Mouse (Mus musculus) gastrocnemius, postnatal 25 days (tissue): ENCODE measurements around the gene Gm20388. TPM values are rescaled to one million over a fixed set of nuclear protein-coding genes. Genes with fewer than 3 reads are reported as not detected.

Experiments used
- DNase-seq: peaks from one replicate; pipeline ENCODE4 v3.0.0; 2022
- total RNA-seq, 2 experiments: library from RNA; stranded (reverse); gene quantifications; 1 replicate in 1 of 2; 2 replicates in 1 of 2; pipeline ENCODE4 v1.2.3; 2021

Gm20388 gene
- total RNA-seq, 2 experiments from 2014 or later = 6.7 TPM; not detected in 1

DNA sequence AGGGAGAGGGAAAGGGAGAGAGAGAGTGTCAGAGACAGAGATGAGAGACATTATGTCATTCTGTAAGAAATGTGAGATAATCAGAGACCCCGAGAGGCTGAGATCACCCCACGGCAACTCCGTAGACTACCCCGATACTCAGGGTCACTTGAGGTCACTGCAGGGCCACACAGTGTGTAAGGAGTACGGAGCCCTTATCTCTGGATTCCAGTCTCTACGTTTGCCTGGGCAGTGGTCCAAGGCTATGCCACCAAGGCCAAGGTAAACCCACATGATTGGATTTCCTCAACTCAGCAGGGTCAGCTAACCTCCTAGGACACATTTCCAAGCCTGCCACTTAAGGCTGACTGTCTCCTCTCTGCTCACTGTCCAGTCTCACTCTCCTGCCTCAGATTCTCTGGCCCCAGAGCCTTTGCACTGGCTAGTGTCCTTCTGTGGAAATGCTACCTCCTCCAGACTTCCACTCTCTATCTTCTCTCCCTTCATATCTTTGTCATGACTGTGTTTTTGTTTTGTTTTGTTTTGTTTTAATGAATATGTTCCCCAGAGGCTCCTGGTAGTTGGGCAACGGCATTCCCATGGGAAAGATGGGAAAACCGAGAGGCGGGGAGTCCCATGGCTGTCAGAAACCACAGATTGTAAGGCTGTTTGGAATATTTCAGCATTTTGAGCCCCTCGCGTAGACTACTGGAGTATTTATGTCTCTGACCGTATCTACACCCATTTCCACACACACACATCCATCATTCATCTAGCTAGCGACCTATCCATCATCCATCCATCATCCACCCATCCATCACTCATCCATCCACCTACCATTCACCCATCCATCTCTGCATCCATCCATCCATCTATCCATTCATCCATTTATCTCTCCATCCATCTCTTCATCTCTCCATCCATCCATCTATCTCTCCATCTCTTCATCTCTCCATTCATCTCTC lies 2745.7 kb downstream of the Gm20388 start:
- DNase-seq = peak; percentile 43

DNA sequence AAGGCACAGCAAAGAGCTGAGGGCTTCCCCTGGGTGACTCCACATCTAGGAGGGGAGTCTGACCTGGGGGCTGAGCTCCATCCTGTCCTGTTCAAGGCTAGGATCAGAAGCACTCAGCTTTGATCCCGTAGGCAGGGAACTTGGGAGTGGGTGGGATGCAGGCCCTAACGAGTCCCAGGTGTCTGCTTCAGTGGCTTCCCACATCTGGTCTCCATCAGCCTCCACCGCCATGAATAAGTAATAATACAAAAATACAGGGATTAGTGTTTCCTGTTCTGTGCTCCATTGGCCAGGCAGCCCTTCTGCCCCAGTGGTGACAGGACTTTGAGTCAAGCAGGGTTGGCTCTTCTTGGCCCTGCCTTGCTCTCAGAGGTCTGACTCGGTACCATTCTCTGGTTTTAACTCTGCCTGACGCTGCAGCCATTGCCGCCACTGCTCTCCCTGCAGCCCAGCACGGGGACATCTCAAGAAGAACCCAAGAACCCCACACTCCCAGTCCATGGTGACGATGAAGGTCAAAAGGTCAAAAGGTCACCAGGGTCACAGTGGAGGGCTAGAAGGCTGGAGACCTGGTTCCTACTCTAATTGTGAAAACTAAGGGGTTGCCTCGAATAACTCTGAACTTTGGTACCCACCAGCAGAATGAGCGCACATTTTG lies 2747.6 kb downstream of the Gm20388 start:
- no peak for DNase-seq

DNA sequence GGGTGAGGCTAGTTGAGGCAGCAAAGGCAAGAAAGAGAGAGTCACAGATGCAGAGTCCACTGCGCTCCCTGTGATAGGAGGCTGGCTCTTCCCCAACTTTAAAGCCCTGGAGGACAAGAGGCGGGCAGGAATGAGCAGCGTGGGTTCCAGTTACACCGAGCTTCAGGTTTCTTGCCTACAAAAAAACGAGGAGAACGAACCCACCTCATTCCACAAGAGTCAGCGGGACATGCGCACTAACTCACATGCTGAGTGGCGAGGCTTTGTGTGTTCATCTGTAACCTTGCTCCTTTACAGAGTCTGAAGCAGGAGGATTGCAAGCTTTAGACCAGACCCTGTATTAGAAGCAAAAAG lies 2748.1 kb downstream of the Gm20388 start:
- no peak for DNase-seq

DNA sequence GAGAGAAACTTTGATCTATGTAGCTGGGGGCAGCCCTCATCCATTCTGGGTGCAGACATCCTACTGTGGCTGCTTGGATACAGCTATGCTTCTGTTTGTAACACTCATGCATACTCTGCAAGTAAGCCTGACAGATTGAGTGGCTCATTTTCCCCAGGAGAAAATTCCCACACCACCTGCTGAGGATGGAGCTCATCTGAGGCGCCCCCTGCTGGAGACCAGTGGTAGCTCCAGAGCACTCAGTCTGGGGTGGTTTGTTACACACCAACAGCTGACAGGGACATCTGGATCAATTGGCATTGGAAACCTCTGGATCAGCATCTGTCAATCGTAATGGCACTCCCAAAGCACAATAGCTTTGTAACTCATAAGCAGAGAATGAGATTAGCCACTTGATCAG lies 2749.4 kb downstream of the Gm20388 start:
- DNase-seq = no peak

DNA sequence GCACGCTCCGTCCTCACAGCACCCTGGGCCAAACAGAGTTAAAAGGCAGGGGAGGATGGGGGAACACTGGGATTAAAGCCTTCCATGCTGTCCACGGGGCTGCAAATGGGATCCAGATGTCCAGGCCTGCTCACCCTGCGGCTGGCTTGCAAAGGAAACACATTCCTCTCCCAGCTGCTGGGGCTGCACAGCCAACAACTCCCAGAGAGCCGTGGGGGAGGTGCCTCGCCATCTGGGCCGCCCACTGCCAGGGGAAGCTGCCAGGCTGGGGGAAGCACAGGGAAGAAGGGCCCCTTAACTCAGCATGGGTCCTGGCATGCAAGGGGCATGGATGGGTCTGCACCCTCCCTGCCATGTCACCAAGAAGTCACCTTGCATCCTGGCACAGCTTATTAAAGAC lies 2750.5 kb downstream of the Gm20388 start:
- DNase-seq = peak; percentile 86

DNA sequence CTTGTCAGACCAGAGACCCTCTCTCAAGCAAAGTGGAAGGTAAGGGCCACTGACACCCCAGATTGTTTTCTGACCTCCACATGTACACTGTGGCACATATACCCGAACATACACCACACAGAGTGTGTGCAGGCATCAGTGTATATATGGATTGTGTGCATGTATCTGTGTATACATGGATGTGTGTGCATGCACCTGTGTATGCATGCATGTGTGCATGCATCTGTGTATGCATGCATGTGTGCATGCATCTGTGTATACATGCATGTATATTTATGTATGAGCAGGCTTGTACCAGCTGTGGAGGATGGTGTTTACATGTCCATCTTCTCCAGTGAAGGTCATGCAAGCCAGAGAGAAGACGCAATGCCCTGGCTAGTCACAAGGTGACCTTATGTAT lies 2751.3 kb downstream of the Gm20388 start:
- DNase-seq = no peak

DNA sequence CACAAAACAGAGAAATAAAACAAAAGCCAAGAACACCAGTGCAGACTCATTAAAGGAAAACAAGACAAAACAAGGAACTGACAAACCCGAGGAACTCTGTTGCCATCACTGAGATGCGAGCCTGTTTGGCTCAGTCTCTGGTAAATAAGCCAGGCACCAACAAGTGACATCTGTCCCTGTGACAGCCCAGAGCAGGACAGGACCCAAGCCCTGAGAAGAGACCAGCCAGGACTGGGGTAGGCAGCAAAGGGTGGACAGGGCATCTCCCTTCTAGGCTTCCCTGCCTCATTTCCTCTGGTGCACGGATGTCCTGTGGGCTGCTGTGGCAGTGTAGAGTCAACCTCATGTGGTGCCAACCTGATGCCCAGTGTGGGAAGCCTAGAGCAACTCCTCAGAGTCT lies 2752.5 kb downstream of the Gm20388 start:
- no peak for DNase-seq

DNA sequence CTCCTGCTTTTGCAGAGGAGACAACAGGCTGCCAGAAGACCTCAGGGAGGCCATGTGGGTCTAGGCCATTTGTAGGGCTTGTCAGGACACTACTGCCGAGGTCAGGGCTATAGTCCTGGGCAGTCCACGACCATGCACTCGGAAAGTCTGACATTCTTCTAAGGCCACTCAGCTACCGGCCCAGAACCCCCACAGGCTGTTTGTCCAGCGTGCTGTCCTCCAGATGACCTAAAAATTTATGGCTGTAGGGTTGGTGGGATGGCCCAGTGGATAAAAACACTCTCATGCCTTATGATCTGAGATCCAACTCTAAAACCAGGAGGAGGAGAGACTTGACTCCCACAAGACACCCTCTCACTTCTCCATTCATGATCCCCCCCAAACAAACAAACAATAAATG lies 2753.0 kb downstream of the Gm20388 start:
- DNase-seq = no peak

DNA sequence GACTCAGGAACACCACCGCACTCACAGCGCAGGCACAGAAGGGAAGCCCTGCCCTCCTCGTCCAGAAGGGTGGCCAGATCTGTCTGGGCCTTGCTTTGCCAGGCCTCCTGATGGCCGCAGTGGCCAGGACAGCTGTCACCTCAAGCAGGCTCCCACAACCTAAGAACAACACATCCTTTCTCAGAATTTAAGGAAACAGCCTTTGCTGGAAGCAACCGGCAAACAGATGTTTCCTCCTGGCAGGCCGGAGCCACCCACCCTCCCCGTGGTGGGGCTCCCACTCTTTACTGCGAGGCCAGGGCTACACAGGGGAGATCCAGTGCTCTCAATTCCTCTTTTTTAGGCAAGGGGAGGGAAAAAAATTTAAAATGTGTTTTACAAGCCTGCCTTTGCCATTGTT lies 2754.6 kb downstream of the Gm20388 start:
- peak; percentile 77 for DNase-seq

DNA sequence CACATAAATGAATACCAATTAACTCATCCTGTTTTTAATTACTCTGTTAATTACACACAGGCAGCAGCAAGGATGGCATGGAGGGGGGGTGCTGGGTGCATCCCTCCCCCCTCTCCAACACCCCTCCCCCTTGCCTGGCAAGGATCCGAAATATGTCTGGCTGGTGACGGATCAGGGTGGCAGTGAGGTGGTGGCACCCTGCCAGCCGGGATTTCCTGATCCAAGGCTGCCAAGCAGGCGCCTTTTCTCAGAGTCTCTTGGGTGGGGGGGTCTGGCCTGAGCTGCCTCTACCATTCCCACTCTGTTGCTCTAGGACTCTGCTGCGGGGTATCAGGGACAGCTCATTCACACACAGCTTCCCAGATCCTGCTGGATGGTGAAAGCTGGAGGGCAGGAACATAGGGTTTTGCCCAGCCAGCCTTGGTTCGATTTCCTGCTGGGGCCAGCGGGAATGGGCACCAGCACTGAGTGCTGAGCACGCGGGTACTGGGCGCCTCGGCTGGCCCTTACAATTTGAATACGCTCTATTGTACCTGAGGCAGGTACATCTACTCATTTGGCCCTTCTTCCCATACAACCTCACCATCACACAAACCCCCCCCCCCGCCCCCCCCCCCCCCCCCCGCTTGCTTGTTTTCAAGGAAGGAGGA lies 2755.2 kb downstream of the Gm20388 start:
- DNase-seq = peak; percentile 65

DNA sequence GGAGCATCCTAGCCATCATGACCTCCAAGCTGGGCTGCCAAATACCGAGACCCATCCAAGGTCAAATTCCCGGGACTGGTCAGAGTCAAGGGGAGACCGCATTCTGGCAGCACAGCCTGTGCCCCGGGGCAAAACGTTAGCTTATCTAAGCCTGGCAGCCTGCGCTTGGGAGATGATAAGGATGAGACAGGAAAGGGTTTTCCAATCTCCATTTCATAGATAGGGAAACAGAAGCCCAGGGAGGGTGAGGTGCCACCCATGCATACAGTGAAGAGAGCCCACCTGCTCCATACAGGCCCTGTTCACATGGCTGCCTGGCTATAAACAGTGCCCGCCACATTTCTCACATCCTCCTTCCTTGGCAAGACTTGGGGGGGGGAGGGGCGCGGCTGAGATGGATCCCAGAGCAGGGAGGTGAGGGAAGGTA lies 2755.7 kb downstream of the Gm20388 start:
- no peak for DNase-seq

DNA sequence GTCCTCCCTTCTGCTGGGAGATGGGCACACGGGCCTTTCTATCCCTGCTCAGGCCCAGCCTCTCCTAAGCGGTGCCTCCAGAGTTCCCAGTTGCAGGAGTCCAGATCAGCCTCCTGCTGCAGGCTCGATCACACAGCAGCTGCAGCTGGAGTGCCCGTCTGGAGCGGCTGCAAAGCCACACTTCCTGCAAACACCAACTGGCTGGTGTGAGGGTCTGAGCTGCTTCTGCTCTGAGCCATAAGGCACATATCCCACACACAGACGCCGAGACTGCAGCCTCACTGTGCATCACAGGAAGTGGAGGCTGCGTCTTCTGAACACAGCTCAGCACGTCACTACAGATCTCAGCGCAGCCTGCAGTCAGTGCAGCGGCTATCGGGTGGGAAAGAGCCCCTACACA lies 2756.2 kb downstream of the Gm20388 start:
- no peak for DNase-seq

DNA sequence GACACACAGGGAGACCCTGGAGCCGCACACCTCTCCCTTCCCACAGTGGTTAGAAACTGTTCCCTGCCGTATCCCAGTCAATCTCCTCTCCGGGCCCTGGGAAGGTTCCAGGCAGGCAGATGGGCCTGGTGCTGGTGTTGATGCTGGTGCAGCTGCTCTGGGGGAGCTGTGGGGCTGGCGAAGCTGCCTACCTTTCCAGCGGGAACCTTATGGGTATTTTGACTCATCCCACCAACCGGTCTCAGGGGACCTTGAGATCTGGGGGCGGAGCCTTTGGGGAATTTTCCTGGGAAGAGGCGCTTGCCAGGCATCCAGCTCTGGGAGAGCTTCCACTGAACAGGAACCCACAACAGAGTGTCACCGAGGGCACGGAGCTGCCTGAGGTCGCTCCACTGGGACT lies 2757.2 kb downstream of the Gm20388 start:
- no peak for DNase-seq

DNA sequence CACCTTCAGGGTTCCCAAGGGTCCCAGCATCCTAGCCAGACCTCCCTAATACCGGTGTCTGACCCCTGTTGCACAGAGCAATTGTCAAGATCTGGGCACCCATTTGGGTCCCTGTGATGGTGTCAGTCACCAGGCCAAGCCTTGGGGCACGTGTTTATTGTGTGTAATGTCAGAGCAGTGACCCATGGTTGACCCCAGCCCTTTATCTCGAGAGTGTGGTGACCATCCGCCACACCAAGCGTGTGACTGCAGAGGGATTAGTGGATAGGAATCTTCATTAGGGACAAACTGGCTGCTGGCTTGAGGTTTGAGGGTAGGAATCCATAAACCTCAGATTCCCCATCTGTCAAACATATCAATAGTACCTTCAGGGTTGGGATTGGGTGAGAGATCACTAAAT lies 2758.7 kb downstream of the Gm20388 start:
- DNase-seq = no peak

DNA sequence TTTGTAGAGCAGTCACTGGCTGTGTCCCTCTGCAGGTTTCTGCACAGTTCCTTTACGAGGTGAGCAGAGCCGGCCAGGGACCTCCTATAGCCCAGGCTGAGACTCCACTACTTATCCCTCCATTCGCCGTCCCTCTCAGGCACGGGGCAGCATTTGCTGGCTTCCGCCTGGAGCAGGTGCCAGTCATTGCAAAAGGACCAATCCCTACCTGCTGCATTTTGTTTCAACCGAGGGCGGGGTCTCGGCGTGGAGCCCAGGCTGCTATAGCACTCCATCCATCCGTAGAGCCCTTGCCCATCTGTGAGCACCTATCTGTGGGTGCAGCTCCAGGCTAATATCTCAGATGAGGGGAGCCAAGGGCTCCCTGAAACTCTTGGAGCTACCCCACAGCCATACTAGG lies 2759.4 kb downstream of the Gm20388 start:
- no peak for DNase-seq

DNA sequence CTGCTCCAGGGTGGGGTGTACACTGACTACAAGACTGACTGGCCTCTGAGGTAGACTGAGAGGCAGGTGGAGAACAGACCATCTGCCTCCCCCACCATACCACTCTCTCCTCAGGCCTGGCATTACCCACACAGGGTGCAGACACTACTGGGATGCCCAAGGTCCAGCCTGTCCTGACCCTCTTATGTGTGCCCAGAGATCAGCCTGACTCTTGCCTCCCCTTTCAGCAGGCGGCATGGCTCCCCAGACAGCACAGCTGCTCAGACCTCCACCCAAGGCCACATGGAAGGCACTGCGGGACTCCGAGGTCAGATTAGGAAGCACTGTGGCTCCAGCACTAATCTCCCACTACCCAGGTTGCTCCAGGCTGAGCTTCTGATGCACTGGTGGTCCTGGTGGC lies 2760.1 kb downstream of the Gm20388 start:
- DNase-seq = no peak

DNA sequence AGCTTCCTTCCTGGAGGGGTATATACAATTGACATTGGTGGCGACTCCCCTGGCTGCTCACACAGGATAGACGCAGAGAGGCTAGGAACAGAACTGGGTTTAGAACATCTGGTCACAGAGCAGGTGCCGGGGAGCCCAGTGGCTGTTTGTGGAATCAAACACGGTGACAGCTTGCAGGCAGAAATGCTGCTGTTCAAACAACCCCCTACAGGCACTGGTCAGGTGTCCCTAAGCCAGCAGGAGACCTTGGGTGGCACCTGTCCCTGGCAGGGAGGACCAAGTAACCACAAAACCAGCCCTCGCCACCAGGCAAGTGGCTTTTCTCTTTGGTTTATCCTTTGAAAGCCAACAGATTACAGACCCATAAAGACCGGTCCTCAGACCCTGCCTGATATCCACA lies 2761.3 kb downstream of the Gm20388 start:
- no peak for DNase-seq

DNA sequence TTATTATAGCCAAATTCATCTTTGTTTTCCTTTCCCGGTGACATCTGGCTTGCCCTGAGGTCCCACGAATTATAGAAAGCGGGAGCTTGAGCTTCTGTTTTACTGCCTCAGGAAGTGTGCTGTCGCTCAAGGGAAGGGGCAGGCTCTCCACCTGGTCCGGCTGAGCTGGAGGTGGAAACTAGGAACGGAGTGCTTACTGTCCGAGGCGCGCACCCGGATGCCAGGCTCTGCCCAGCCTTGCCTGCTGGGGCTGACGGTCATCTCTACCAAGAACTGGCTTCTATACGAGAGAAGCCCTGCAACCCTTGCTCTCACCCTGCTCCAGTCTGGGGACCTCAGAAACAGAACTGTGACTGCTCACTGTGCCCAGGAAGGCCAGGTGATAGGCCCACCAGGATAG lies 2763.3 kb downstream of the Gm20388 start:
- no peak for DNase-seq

DNA sequence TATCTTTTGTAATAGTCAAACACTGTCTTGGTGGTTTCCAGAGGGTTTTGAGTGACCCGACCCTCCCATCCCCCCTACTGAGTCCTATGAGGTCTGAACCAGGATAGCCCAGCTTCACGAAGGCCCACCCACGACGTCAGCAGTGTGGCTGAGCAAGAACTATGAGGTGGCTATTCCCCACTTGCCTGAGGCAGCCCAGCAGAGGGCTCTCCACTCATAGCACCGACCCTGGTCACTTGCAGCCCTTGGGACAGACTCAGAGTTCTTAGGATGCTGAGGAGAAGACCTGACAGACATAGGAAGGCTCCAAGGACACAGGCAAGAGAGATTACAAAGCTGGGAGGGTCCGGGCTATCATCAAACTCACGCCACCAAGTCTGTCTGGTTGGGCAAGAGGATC lies 2764.4 kb downstream of the Gm20388 start:
- DNase-seq = no peak

DNA sequence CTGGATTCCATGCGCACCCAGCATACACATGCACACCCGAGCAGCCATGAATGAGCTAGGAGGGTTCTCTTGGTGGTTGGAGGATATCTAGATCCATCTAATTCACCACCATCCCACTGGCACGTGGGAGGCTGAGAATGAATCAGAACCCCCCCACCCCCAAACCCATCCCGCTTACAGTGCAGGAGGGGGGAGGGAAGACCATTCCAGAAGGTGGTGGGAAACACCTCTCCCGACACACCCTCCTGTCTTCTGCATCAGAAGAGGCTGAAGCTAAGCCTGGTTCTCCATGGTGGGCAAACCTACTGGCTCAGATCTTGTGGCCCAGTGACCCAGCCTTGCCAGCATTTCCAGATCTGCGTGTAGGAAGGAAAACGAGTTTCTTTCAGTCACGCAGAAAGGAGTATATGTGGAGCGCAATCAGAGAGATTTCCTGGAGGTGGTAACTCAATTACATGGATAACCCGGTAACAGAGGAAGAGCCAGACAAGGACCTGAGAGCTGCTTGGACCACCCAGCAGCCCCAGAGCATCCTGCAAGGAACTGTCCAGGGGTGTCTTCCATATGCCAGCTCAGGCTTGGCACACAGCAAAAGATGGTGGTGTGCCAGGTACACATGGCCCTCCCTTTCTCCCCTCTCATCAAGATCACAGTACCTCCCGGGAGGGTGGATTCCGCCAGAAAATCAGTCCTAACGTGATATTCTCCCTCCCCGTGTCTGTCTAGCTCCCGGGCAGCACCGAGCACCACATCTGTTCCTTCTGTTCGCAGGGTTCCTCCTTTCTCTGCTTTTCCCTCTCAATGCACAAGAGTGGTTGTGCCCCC lies 2765.2 kb downstream of the Gm20388 start:
- no peak for DNase-seq

DNA sequence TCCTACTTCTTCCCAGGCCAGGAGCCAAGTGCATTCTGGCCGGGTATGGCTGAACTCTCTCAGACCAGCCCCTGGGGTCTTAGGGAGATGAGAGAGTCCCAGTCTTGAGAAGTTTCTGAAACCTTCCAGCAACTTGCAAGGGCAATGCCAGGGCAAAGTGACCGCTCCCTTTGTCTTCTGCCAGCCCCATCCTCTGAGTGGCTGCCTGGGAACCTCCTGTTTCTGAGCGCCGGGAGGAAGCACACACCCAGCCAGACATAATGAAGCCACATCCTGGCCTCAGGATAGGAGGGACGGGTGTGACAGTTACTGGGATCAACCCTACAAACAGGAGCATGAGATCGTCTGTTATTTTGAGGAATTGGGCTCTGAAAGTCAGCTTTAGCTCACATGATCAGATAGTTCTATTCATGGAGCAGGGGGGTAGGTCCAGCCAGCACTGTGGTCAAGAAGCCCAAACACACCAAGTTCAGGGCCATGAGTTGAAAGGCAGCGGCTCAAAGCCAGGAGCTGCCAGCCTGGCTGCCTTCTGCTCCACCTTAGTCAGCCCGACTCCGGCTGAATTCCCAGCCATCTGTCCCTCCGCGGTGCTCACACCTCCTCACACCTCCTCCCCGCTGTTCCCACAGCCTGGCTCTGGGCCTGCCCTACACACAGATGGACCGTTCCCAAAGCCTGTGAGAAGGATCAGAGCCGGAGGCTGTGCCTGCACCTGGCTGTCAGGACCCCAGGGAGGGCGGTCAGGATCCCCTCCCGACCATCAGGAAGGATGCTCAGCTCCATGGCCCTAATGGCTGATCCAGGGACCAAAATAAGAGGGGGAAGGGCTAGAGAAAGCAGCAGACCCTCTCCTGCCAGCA lies 2766.2 kb downstream of the Gm20388 start:
- DNase-seq = peak; percentile 61
